Comparison of ENCODE assay signal across 15 mouse cellular contexts in genomic region chr1:192537169-192537568, GRCm38 (mm10).
A peak's percentile ranks its signal among the peaks of the same experiment; 100 is the strongest.
DNase-seq lines count a peak whose midpoint lies in the region; ATAC-seq and TF ChIP-seq lines count a peak whose summit lies in the region.
"Had no signal": no experiment of that assay in that cellular context is flagged by ENCODE, and none has a peak within 500 bp of the region (broad histone marks: within the 10 kb centered on the region; RNA-seq: fewer than 3 reads in every experiment).

No protein-coding gene starts in this region.

- no peak overlapping the region for H3K27ac ChIP-seq in heart, embryonic 10.5 days
- no peak overlapping the region for H3K27ac ChIP-seq in lung, postnatal 0 days (ENCODE audit: low read length)
- no peak overlapping the region for H3K27ac ChIP-seq in hindbrain, embryonic 12.5 days
- no peak overlapping the region for H3K27ac ChIP-seq in forebrain, postnatal 0 days (ENCODE audit: low read depth, low read length)
- H3K27ac ChIP-seq: heart, embryonic 15.5 days; limb, embryonic 12.5 days; midbrain, embryonic 12.5 days had no signal

- no peaks in the 10 kb centered on the region for H3K9me3 ChIP-seq in heart, embryonic 10.5 days
- no peaks in the 10 kb centered on the region for H3K9me3 ChIP-seq in lung, postnatal 0 days (ENCODE audit: low read length)
- H3K9me3 ChIP-seq in hindbrain, embryonic 12.5 days (replicated peaks) = no peaks in the 10 kb centered on the region
- H3K9me3 ChIP-seq in forebrain, postnatal 0 days (ENCODE audit: low read length) = no peaks in the 10 kb centered on the region
- H3K9me3 ChIP-seq: heart, embryonic 15.5 days; limb, embryonic 12.5 days; midbrain, embryonic 12.5 days had no signal

- ATAC-seq in lung, postnatal 0 days = peak; percentile 83
- no peak for ATAC-seq in hindbrain, embryonic 12.5 days (ENCODE audit: low FRiP score)
- ATAC-seq in forebrain, postnatal 0 days = no peak
- ATAC-seq: forebrain, embryonic 14.5 days had no signal

- H3K4me1 ChIP-seq in heart, embryonic 10.5 days = peaks cover 4% of the 10 kb centered on the region
- H3K4me1 ChIP-seq in lung, postnatal 0 days (ENCODE audit: insufficient read depth, low read depth, low read length) = no peaks in the 10 kb centered on the region
- peaks cover 2% of the 10 kb centered on the region; the same call in 1 of the 2 replicates for H3K4me1 ChIP-seq in hindbrain, embryonic 12.5 days
- H3K4me1 ChIP-seq in forebrain, postnatal 0 days (ENCODE audit: insufficient read depth) = no peaks in the 10 kb centered on the region
- H3K4me1 ChIP-seq: heart, embryonic 15.5 days; midbrain, embryonic 12.5 days had no signal

- no peak overlapping the region for H3K4me2 ChIP-seq in lung, postnatal 0 days (replicated peaks; ENCODE audit: low read depth, low read length)
- no peak overlapping the region for H3K4me2 ChIP-seq in hindbrain, embryonic 12.5 days (replicated peaks)
- no peak overlapping the region for H3K4me2 ChIP-seq in forebrain, postnatal 0 days (ENCODE audit: low read depth)
- H3K4me2 ChIP-seq: heart, embryonic 15.5 days; limb, embryonic 12.5 days; midbrain, embryonic 12.5 days had no signal

- no peak overlapping the region for H3K4me3 ChIP-seq in heart, embryonic 10.5 days
- H3K4me3 ChIP-seq in lung, postnatal 0 days (ENCODE audit: low read depth, low read length) = no peak overlapping the region
- H3K4me3 ChIP-seq in hindbrain, embryonic 12.5 days = no peak overlapping the region
- no peak overlapping the region for H3K4me3 ChIP-seq in forebrain, postnatal 0 days (ENCODE audit: low read depth, low read length)
- H3K4me3 ChIP-seq: heart, embryonic 15.5 days; limb, embryonic 12.5 days; midbrain, embryonic 12.5 days had no signal

- peak; percentile 10 for DNase-seq in heart, adult 8-10 months (ENCODE audit: low spot score)
- DNase-seq in heart, embryonic 10.5 days (ENCODE audit: low spot score) = no peak
- DNase-seq in spleen, postnatal 36 days (ENCODE audit: low spot score in 2 of 2) = peak; percentile 3 to 23
- DNase-seq in spleen, postnatal 4 days (ENCODE audit: low spot score in 2 of 2) = no peak
- DNase-seq in lung, postnatal 0 days (ENCODE audit: low spot score) = peak; percentile 54
- DNase-seq in forebrain, postnatal 0 days = no peak
- no peak for DNase-seq in cerebellum, postnatal 14 days
- DNase-seq: cerebellum, adult 8-10 months; gastrocnemius, postnatal 25 days; spleen, adult 18-20 months had no signal

- no peaks in the 10 kb centered on the region for H3K36me3 ChIP-seq in heart, embryonic 10.5 days
- no peaks in the 10 kb centered on the region for H3K36me3 ChIP-seq in lung, postnatal 0 days (ENCODE audit: insufficient read depth, low read length)
- H3K36me3 ChIP-seq in hindbrain, embryonic 12.5 days = no peaks in the 10 kb centered on the region
- no peaks in the 10 kb centered on the region for H3K36me3 ChIP-seq in forebrain, postnatal 0 days (ENCODE audit: insufficient read depth)
- H3K36me3 ChIP-seq: heart, embryonic 15.5 days; limb, embryonic 12.5 days; midbrain, embryonic 12.5 days had no signal

- no peak overlapping the region for H3K9ac ChIP-seq in lung, postnatal 0 days (replicated peaks; ENCODE audit: low read depth)
- H3K9ac ChIP-seq in hindbrain, embryonic 12.5 days = no peak overlapping the region
- no peak overlapping the region for H3K9ac ChIP-seq in forebrain, postnatal 0 days
- H3K9ac ChIP-seq: heart, embryonic 15.5 days; limb, embryonic 12.5 days; midbrain, embryonic 12.5 days had no signal

- TF ChIP-seq CTCF in lung, postnatal 0 days (IDR thresholded peaks at IDR 0.05) = no peak
- TF ChIP-seq CTCF in forebrain, postnatal 0 days (IDR thresholded peaks at IDR 0.05; ENCODE audit: low read depth) = no peak

- H3K27me3 ChIP-seq in heart, embryonic 10.5 days (ENCODE audit: insufficient read depth, poor library complexity, severe bottlenecking) = no peaks in the 10 kb centered on the region
- H3K27me3 ChIP-seq in lung, postnatal 0 days (replicated peaks; ENCODE audit: insufficient read depth, low read length) = no peaks in the 10 kb centered on the region
- no peaks in the 10 kb centered on the region for H3K27me3 ChIP-seq in hindbrain, embryonic 12.5 days
- H3K27me3 ChIP-seq in forebrain, postnatal 0 days (ENCODE audit: insufficient read depth, low read length) = no peaks in the 10 kb centered on the region
- H3K27me3 ChIP-seq: heart, embryonic 15.5 days; limb, embryonic 12.5 days; midbrain, embryonic 12.5 days had no signal

- WGBS in heart, embryonic 10.5 days = 71% methylated on average over 7 of the region's 7 CpGs
- 35% methylated on average over 7 of the region's 7 CpGs for WGBS in lung, postnatal 0 days
- WGBS in hindbrain, embryonic 12.5 days = 66% methylated on average over 7 of the region's 7 CpGs
- WGBS in forebrain, postnatal 0 days = 83% methylated on average over 7 of the region's 7 CpGs

- peak; percentile 83 for TF ChIP-seq EP300 in lung, postnatal 0 days (IDR thresholded peaks at IDR 0.05)

Comparison
In these comparisons a context has a peak if more than half of its experiments do, and no peak if none do; other contexts are left out.
1. DNase-seq: peak in heart, adult 8-10 months (single experiment), spleen, postnatal 36 days (2 of 2) and lung, postnatal 0 days (single experiment); none in heart, embryonic 10.5 days (single experiment), spleen, postnatal 4 days (0 of 2), forebrain, postnatal 0 days (single experiment) and cerebellum, postnatal 14 days (0 of 2).